Mouse (Mus musculus): Measurements from ENCODE around the gene Lta. TPM values are rescaled to one million over a fixed set of nuclear protein-coding genes. Genes with fewer than 3 reads are reported as not detected.

Gene Lta
- polyA plus RNA-seq (2014; fragmentation: Illumina TruSeq; extraction: RNeasy Lipid Tissue Mini Kit (QIAGEN cat#74804); ENCODE audit: low read depth, low replicate concordance): 0.54 TPM

GRCm38 (mm10) chr17:35204494-35205379 lies at the start of gene Lta:
Lta (minus strand) TSS chr17:35205351.

GRCm38 (mm10) chr17:35241305-35242014 lies 36.3 kb upstream of the Lta start, which contains the start of gene Ddx39b:
Ddx39b (plus strand) TSS chr17:35241746.

GRCm38 (mm10) chr17:35235614-35236389 lies 30.7 kb upstream of the Lta start, which contains the start of gene Nfkbil1:
Nfkbil1 (minus strand) TSS chr17:35235792.

GRCm38 (mm10) chr17:35233114-35233980 lies 28.2 kb upstream of the Lta start, which contains the start of gene Atp6v1g2:
Atp6v1g2 (plus strand) TSS chr17:35233660.

GRCm38 (mm10) chr17:35220156-35220952 lies 15.2 kb upstream of the Lta start, which contains the start of gene Gm16181:
Gm16181 (plus strand) TSS chr17:35220834.

GRCm38 (mm10) chr17:35201787-35202186 lies 3.4 kb downstream of the Lta start, which contains the start of gene Tnf:
Tnf (minus strand) TSS chr17:35202007.

GRCm38 (mm10) chr17:35193881-35194843 lies 11.0 kb downstream of the Lta start, which contains the start of gene Ltb:
Ltb (plus strand) TSS chr17:35194439.

GRCm38 (mm10) chr17:35187959-35188610 lies 17.1 kb downstream of the Lta start, which contains the start of gene Lst1:
Lst1 (minus strand) TSS chr17:35188439.

GRCm38 (mm10) chr17:35175968-35176367 lies 29.2 kb downstream of the Lta start, which contains the start of gene Aif1:
Aif1 (minus strand) TSS chr17:35176068.

GRCm38 (mm10) chr17:35164568-35165450 lies 40.3 kb downstream of the Lta start, which contains the start of gene Prrc2a:
Prrc2a (minus strand) TSS chr17:35164897.

Other genes starting within 250 kb of the Lta start
- 10.1 TPM for gene Hspa1b, start 246.1 kb downstream of the Lta start, polyA plus RNA-seq (2014; fragmentation: Illumina TruSeq; extraction: RNeasy Lipid Tissue Mini Kit (QIAGEN cat#74804); ENCODE audit: low read depth, low replicate concordance)
- not detected for gene Gm20481, start 235.4 kb downstream of the Lta start, polyA plus RNA-seq (2014; fragmentation: Illumina TruSeq; extraction: RNeasy Lipid Tissue Mini Kit (QIAGEN cat#74804); ENCODE audit: low read depth, low replicate concordance)
- gene Hspa1a, start 233.2 kb downstream of the Lta start, polyA plus RNA-seq (2014; fragmentation: Illumina TruSeq; extraction: RNeasy Lipid Tissue Mini Kit (QIAGEN cat#74804); ENCODE audit: low read depth, low replicate concordance): 4.5 TPM
- 0.22 TPM for gene Hspa1l, start 232.6 kb downstream of the Lta start, polyA plus RNA-seq (2014; fragmentation: Illumina TruSeq; extraction: RNeasy Lipid Tissue Mini Kit (QIAGEN cat#74804); ENCODE audit: low read depth, low replicate concordance)
- gene Lsm2, start 223.5 kb downstream of the Lta start, polyA plus RNA-seq (2014; fragmentation: Illumina TruSeq; extraction: RNeasy Lipid Tissue Mini Kit (QIAGEN cat#74804); ENCODE audit: low read depth, low replicate concordance): 12.9 TPM
- 1.5 TPM for gene Vars, start 204.4 kb downstream of the Lta start, polyA plus RNA-seq (2014; fragmentation: Illumina TruSeq; extraction: RNeasy Lipid Tissue Mini Kit (QIAGEN cat#74804); ENCODE audit: low read depth, low replicate concordance)
- 0.09 TPM for gene Vwa7, start 188.8 kb downstream of the Lta start, polyA plus RNA-seq (2014; fragmentation: Illumina TruSeq; extraction: RNeasy Lipid Tissue Mini Kit (QIAGEN cat#74804); ENCODE audit: low read depth, low replicate concordance)
- gene Sapcd1, start 177.3 kb downstream of the Lta start, polyA plus RNA-seq (2014; fragmentation: Illumina TruSeq; extraction: RNeasy Lipid Tissue Mini Kit (QIAGEN cat#74804); ENCODE audit: low read depth, low replicate concordance): not detected
- gene Msh5, start 158.6 kb downstream of the Lta start, polyA plus RNA-seq (2014; fragmentation: Illumina TruSeq; extraction: RNeasy Lipid Tissue Mini Kit (QIAGEN cat#74804); ENCODE audit: low read depth, low replicate concordance): 2.5 TPM
- gene Clic1, start 155.4 kb downstream of the Lta start, polyA plus RNA-seq (2014; fragmentation: Illumina TruSeq; extraction: RNeasy Lipid Tissue Mini Kit (QIAGEN cat#74804); ENCODE audit: low read depth, low replicate concordance): 47.8 TPM
- not detected for gene Ddah2, start 146.3 kb downstream of the Lta start, polyA plus RNA-seq (2014; fragmentation: Illumina TruSeq; extraction: RNeasy Lipid Tissue Mini Kit (QIAGEN cat#74804); ENCODE audit: low read depth, low replicate concordance)
- 1.5 TPM for gene Ly6g6c, start 140.0 kb downstream of the Lta start, polyA plus RNA-seq (2014; fragmentation: Illumina TruSeq; extraction: RNeasy Lipid Tissue Mini Kit (QIAGEN cat#74804); ENCODE audit: low read depth, low replicate concordance)
- gene Mpig6b, start 139.2 kb downstream of the Lta start, polyA plus RNA-seq (2014; fragmentation: Illumina TruSeq; extraction: RNeasy Lipid Tissue Mini Kit (QIAGEN cat#74804); ENCODE audit: low read depth, low replicate concordance): 3.0 TPM
- 2.8 TPM for gene Ly6g6e, start 128.4 kb downstream of the Lta start, polyA plus RNA-seq (2014; fragmentation: Illumina TruSeq; extraction: RNeasy Lipid Tissue Mini Kit (QIAGEN cat#74804); ENCODE audit: low read depth, low replicate concordance)
- not detected for gene Ly6g6d, start 127.3 kb downstream of the Lta start, polyA plus RNA-seq (2014; fragmentation: Illumina TruSeq; extraction: RNeasy Lipid Tissue Mini Kit (QIAGEN cat#74804); ENCODE audit: low read depth, low replicate concordance)
- not detected for gene Ly6g6f, start 119.7 kb downstream of the Lta start, polyA plus RNA-seq (2014; fragmentation: Illumina TruSeq; extraction: RNeasy Lipid Tissue Mini Kit (QIAGEN cat#74804); ENCODE audit: low read depth, low replicate concordance)
- gene Abhd16a, start 116.1 kb downstream of the Lta start, polyA plus RNA-seq (2014; fragmentation: Illumina TruSeq; extraction: RNeasy Lipid Tissue Mini Kit (QIAGEN cat#74804); ENCODE audit: low read depth, low replicate concordance): 5.3 TPM
- gene Ly6g5c, start 97.1 kb downstream of the Lta start, polyA plus RNA-seq (2014; fragmentation: Illumina TruSeq; extraction: RNeasy Lipid Tissue Mini Kit (QIAGEN cat#74804); ENCODE audit: low read depth, low replicate concordance): not detected
- not detected for gene Ly6g5b, start 89.9 kb downstream of the Lta start, polyA plus RNA-seq (2014; fragmentation: Illumina TruSeq; extraction: RNeasy Lipid Tissue Mini Kit (QIAGEN cat#74804); ENCODE audit: low read depth, low replicate concordance)
- gene Gpank1, start 83.9 kb downstream of the Lta start, polyA plus RNA-seq (2014; fragmentation: Illumina TruSeq; extraction: RNeasy Lipid Tissue Mini Kit (QIAGEN cat#74804); ENCODE audit: low read depth, low replicate concordance): 0.85 TPM
- gene Csnk2b, start 83.3 kb downstream of the Lta start, polyA plus RNA-seq (2014; fragmentation: Illumina TruSeq; extraction: RNeasy Lipid Tissue Mini Kit (QIAGEN cat#74804); ENCODE audit: low read depth, low replicate concordance): 96.9 TPM
- gene D17H6S53E, start 79.0 kb downstream of the Lta start, polyA plus RNA-seq (2014; fragmentation: Illumina TruSeq; extraction: RNeasy Lipid Tissue Mini Kit (QIAGEN cat#74804); ENCODE audit: low read depth, low replicate concordance): 2.2 TPM
- gene Apom, start 73.3 kb downstream of the Lta start, polyA plus RNA-seq (2014; fragmentation: Illumina TruSeq; extraction: RNeasy Lipid Tissue Mini Kit (QIAGEN cat#74804); ENCODE audit: low read depth, low replicate concordance): not detected
- 16.8 TPM for gene Bag6, start 70.2 kb downstream of the Lta start, polyA plus RNA-seq (2014; fragmentation: Illumina TruSeq; extraction: RNeasy Lipid Tissue Mini Kit (QIAGEN cat#74804); ENCODE audit: low read depth, low replicate concordance)
- 12.8 TPM for gene Prrc2a, start 40.5 kb downstream of the Lta start, polyA plus RNA-seq (2014; fragmentation: Illumina TruSeq; extraction: RNeasy Lipid Tissue Mini Kit (QIAGEN cat#74804); ENCODE audit: low read depth, low replicate concordance)
- 7.7 TPM for gene Aif1, start 29.3 kb downstream of the Lta start, polyA plus RNA-seq (2014; fragmentation: Illumina TruSeq; extraction: RNeasy Lipid Tissue Mini Kit (QIAGEN cat#74804); ENCODE audit: low read depth, low replicate concordance)
- not detected for gene Lst1, start 16.9 kb downstream of the Lta start, polyA plus RNA-seq (2014; fragmentation: Illumina TruSeq; extraction: RNeasy Lipid Tissue Mini Kit (QIAGEN cat#74804); ENCODE audit: low read depth, low replicate concordance)
- gene Ltb, start 10.9 kb downstream of the Lta start, polyA plus RNA-seq (2014; fragmentation: Illumina TruSeq; extraction: RNeasy Lipid Tissue Mini Kit (QIAGEN cat#74804); ENCODE audit: low read depth, low replicate concordance): not detected
- gene Tnf, start 3.3 kb downstream of the Lta start, polyA plus RNA-seq (2014; fragmentation: Illumina TruSeq; extraction: RNeasy Lipid Tissue Mini Kit (QIAGEN cat#74804); ENCODE audit: low read depth, low replicate concordance): 0.35 TPM
- not detected for gene Gm16181, start 15.5 kb upstream of the Lta start, polyA plus RNA-seq (2014; fragmentation: Illumina TruSeq; extraction: RNeasy Lipid Tissue Mini Kit (QIAGEN cat#74804); ENCODE audit: low read depth, low replicate concordance)
- gene Atp6v1g2, start 28.3 kb upstream of the Lta start, polyA plus RNA-seq (2014; fragmentation: Illumina TruSeq; extraction: RNeasy Lipid Tissue Mini Kit (QIAGEN cat#74804); ENCODE audit: low read depth, low replicate concordance): 8.0 TPM
- not detected for gene Nfkbil1, start 30.4 kb upstream of the Lta start, polyA plus RNA-seq (2014; fragmentation: Illumina TruSeq; extraction: RNeasy Lipid Tissue Mini Kit (QIAGEN cat#74804); ENCODE audit: low read depth, low replicate concordance)
- 10.4 TPM for gene Ddx39b, start 36.4 kb upstream of the Lta start, polyA plus RNA-seq (2014; fragmentation: Illumina TruSeq; extraction: RNeasy Lipid Tissue Mini Kit (QIAGEN cat#74804); ENCODE audit: low read depth, low replicate concordance)
- gene H2-D1, start 57.4 kb upstream of the Lta start, polyA plus RNA-seq (2014; fragmentation: Illumina TruSeq; extraction: RNeasy Lipid Tissue Mini Kit (QIAGEN cat#74804); ENCODE audit: low read depth, low replicate concordance): 76.9 TPM
- 45.4 TPM for gene H2-Q1, start 115.1 kb upstream of the Lta start, polyA plus RNA-seq (2014; fragmentation: Illumina TruSeq; extraction: RNeasy Lipid Tissue Mini Kit (QIAGEN cat#74804); ENCODE audit: low read depth, low replicate concordance)
- 288 TPM for gene H2-Q2, start 136.9 kb upstream of the Lta start, polyA plus RNA-seq (2014; fragmentation: Illumina TruSeq; extraction: RNeasy Lipid Tissue Mini Kit (QIAGEN cat#74804); ENCODE audit: low read depth, low replicate concordance)
- 34.4 TPM for gene H2-Q4, start 174.3 kb upstream of the Lta start, polyA plus RNA-seq (2014; fragmentation: Illumina TruSeq; extraction: RNeasy Lipid Tissue Mini Kit (QIAGEN cat#74804); ENCODE audit: low read depth, low replicate concordance)
- 7.1 TPM for gene H2-Q6, start 219.5 kb upstream of the Lta start, polyA plus RNA-seq (2014; fragmentation: Illumina TruSeq; extraction: RNeasy Lipid Tissue Mini Kit (QIAGEN cat#74804); ENCODE audit: low read depth, low replicate concordance)
- 12.5 TPM for gene H2-Q7, start 233.8 kb upstream of the Lta start, polyA plus RNA-seq (2014; fragmentation: Illumina TruSeq; extraction: RNeasy Lipid Tissue Mini Kit (QIAGEN cat#74804); ENCODE audit: low read depth, low replicate concordance)

Measured in sigmoid colon, adult 10 weeks (tissue).